Mouse (Mus musculus) gastrocnemius, adult 2 months (tissue): ENCODE results near the gene Abr. TPM values are rescaled to one million over a fixed set of nuclear protein-coding genes. Genes with fewer than 3 reads are reported as not detected.

Experiments used
- DNase-seq: peaks from one replicate; pipeline ENCODE4 v3.0.0; 2022
- H3K27ac ChIP-seq: fragments of 200-600 bp; 2 replicates; pipeline ENCODE4 v1.8.1; 2022; ENCODE audit warnings: mild to moderate bottlenecking
- H3K4me3 ChIP-seq: fragments of 200-600 bp; 2 replicates; pipeline ENCODE4 v1.8.1; 2022; ENCODE audit warnings: mild to moderate bottlenecking, moderate library complexity
- CTCF ChIP-seq: fragments of 200-600 bp; IDR thresholded peaks from 2 replicates; pipeline ENCODE4 v1.8.1; 2022; ENCODE audit warnings: antibody characterized with exemption, mild to moderate bottlenecking, moderate library complexity
- intact Hi-C: fragments of 180-260 bp; cut with DNase I; formaldehyde crosslinking; loops from one replicate; pipeline ENCODE4 v1.15.1; 2025
- long read RNA-seq, 2 experiments: library from polyadenylated mRNA; stranded (forward); transcript quantifications; one replicate each; pipeline ENCODE4 v2.0.0; 2021
- total RNA-seq, 2 experiments: library from RNA; stranded (reverse); gene quantifications; 2 replicates each; pipeline ENCODE4 v1.2.3; 2021

The Abr gene
- 10 to 100 TPM; 10.2 to 19.2 TPM for total RNA-seq
- long read RNA-seq, experiment 1, transcript Abr-205 (22 exons, 3,534 nt) = major isoform, 8 of 23 reads
- long read RNA-seq, experiment 1, partial matches to known transcripts = 4 of 23 reads
- long read RNA-seq, experiment 1, other reads (novel, unspliced or antisense) = 11 of 23 reads
- long read RNA-seq, experiment 2, partial matches to known transcripts = 0 of 13 reads
- long read RNA-seq, experiment 2, other reads (novel, unspliced or antisense) = 9 of 13 reads

DNA sequence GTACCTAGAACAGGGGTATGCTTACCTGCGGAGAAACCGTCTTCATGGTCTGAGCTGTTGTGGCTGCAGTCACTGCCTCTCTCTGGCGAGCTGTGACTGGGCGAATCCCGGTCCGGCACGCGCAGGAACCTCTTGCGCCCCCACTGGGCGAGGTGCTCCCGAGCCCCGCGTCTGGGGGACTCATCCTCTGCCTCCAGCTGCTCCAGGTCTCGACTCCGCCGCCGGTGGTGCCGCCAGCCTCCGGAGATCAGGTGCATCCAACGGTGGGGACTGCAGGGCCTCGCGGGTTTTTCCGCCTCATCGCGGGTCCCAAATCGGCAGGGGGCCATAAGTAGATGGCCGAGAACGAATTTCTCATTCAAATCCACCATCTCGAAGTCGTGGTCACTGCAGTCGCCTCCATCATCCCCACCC is at the start of gene Abr:
Abr (minus strand) TSS at position 163 of the 414 bp plus-strand sequence.
- peak; percentile 21; the same call in 1 of the 2 replicates for TF ChIP-seq CTCF
- H3K4me3 ChIP-seq = peak within 1 kb of the TSS; percentile 78
- peak within 1 kb of the TSS; percentile 16; the same call in 1 of the 2 replicates for H3K27ac ChIP-seq
- peak; percentile 43 for DNase-seq
- intact Hi-C loops = no loop called here

DNA sequence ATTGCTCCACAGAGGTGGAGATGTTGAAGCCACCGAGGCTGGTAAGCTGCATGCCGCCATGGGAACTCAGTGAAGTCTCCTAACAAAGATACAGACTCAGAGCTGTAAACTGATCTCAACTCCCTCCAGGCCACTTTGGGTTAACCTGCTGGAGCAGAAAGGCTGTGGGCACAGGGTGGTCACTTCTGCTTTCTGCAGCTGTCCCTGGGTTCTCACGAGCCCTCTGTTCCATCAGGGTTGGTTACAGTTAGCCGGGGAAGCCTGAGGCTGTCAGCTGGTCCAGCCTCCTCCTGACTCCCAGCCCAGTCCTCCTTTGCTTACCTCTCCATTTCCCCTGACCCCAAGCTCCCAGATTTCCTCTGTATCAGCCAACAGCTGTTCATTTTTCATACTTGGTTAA is 45.7 kb upstream of the Abr start:
- TF ChIP-seq CTCF = no peak
- no peak for DNase-seq
- Histone ChIP-seq H3K27ac (no peak overlapping the region), H3K4me3 (no peak overlapping the region)
- intact Hi-C loops = no loop called here

DNA sequence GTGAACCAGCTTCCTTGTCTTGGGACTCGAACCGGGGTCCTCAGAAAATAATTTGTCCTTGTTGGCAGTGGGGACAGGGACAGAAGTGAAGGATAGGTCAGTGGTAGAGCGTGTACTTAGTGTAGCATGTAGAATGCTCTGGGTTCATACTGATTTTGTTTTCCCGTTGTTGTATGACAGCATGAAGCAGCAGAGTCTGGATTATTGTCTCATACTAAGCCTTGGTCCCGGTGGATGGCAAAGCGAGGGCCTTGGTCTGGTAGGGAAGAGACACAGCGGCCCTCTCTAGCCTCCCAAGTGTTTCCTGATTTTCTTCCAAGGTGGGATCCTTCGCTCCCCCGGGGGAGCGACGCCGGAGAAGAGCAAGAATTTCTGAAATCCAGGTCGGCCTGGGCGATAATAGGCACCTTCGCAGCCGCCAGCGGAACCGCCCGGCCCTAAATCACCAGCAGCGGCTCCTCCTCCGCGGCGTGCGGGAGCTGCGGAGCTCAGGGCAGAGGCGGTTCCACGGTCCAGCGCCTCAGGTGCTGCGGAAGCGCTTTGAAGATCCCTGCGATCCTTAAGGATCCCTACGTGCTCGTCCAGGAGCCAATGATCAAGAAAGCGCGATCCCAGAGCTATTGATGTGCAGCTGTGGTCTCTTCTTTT is 44.0 kb upstream of the Abr start:
- H3K4me3 ChIP-seq = peak overlapping the region; percentile 56
- H3K27ac ChIP-seq = no peak overlapping the region
- intact Hi-C loops = no loop called here
- no peak for DNase-seq
- no peak for TF ChIP-seq CTCF

DNA sequence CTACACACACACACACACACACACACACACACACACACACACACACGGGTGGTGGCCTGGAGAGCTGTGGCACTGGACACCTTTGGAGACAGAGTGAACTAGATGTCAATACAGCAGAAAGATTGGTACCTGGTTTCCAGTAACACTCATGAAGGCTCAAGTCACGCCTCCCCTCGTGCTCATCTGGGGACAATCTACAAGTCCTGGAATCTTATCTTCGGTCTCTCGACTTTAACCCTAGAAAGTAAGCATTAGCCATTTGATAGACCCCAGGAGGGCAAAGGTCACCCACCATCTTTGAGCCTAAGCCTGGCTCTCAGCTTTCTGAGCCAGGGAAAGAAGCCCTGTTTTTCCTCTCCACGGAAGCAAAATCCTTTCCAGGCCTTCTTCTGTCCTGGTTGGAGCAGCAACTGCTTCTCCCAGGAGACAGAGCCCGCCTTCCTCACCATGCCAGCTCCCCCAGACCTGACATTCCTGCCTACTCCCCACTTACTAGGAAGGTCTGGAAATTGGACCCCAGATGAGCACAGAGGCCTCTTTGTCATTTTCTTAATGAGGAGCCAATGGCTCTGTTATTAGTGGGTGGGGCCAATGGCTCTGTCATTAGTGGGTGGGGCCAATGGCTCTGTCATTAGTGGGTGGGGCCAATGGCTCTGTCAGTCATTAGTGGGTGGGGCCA is 39.8 kb upstream of the Abr start:
- no peak for DNase-seq
- intact Hi-C loops = no loop called here
- no peak overlapping the region for H3K27ac ChIP-seq
- no peak overlapping the region for H3K4me3 ChIP-seq
- TF ChIP-seq CTCF = no peak

DNA sequence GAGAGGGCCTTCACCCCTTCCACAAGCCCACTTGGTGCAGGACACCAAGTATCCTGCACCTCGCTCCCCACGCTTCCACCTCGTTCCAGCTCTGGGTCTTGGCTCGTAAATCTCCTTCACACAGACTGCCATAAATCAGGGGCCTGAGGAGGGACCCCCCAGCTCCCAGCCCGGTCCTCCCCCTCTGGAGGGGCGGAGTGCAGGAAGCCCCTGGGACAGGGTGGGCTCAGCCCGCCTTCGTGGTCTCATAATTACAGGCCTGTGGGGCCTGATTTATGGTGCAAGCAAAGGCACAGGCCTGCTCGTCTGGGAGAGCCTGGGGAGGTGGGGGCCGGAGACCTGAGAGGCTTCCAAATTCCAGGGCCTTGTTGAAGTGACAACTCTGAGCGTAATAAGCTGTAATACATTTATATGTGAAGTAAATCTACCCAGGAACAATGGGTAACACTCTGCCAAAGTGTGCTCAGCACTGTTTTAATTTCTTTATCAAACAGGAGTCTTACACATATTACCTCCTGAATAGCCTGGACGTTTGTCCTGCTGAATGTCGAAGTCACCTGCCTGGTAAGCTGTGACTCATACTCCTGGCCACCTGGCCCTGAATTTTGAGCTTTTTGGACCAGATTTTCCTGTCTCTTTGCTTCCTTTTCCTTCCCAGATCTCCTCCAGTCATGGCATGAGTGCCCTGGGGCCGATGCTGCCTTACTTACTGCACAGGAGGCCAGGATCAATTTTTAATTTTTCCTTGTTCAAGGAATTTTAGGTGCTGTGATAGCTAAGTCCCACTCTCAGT is 37.2 kb upstream of the Abr start:
- H3K27ac ChIP-seq = no peak overlapping the region
- TF ChIP-seq CTCF = no peak
- DNase-seq = no peak
- intact Hi-C loops = no loop called here
- no peak overlapping the region for H3K4me3 ChIP-seq

DNA sequence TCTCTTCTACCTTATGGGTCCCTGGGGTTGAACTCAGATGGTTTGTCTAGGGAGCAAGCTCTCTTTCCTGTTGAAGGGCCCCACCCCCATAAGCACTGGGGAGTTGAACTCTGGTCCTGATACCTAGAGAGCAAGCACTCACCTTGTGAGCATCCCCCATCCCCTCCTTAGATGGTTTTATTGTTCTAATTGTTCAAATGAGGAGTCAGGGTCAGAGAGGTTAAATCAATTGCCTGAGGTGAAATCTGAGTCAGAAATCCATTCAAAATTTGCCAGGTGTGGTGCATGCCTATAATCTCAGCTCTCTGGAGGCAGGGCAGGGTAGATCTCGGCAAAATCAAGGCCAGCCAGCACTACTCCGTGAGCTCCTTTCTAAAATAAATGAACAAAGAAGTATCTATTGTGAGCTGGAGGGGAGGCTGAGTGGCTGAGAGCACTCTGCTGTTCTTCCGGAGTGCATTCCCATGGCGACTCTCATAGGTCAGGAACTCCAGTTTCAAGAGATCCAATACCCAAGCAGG is 35.4 kb upstream of the Abr start:
- H3K27ac ChIP-seq = no peak overlapping the region
- intact Hi-C loops = no loop called here
- no peak for TF ChIP-seq CTCF
- no peak for DNase-seq
- no peak overlapping the region for H3K4me3 ChIP-seq

DNA sequence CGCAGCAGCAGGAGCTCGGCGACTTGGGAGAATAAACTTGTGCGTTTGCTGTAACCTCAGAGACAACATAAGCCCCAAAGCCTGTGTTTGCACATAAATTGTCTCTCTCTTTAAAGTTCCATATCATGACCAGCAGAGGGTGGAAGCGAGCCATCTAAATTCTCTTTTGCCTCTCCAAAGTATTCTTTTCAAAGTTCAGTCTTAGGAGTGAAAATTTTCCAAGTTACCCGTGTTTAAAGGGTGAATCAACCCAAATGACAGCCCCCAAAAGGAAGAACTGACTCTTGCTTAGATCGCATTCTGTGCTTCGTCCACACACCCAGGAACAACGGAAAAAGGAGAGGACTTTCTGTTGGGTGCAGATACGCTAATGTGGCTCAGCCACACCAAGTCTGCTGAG is 33.0 kb upstream of the Abr start:
- DNase-seq = no peak
- H3K4me3 ChIP-seq = peak overlapping the region; percentile 52
- intact Hi-C loops = no loop called here
- no peak overlapping the region for H3K27ac ChIP-seq
- peak; percentile 62 for TF ChIP-seq CTCF

DNA sequence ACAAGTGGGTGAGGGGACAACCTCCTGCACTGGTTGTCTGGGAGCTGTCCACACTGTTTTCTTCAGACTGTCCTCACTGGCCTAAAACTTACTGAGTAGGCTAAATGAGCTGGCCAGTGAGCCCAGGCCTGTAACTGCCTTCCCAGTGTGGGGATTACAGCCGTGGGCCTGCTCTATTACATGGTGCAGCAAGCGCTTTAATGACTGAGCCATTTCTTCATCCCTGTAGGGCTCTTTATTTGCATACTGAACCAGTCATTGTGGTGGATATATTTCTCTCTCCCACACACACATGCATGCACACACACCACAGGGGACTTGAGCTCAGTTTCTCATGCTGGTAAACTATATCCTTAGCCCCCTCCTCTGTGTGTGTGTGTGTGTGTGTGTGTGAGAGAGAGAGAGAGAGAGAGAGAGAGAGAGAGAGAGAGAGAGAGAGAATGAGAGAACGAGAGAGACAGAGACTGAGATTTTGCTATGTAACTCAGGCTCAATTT is 30.8 kb upstream of the Abr start:
- intact Hi-C loops = no loop called here
- Histone ChIP-seq H3K4me3 (no peak overlapping the region), H3K27ac (no peak overlapping the region)
- DNase-seq = no peak
- no peak for TF ChIP-seq CTCF

DNA sequence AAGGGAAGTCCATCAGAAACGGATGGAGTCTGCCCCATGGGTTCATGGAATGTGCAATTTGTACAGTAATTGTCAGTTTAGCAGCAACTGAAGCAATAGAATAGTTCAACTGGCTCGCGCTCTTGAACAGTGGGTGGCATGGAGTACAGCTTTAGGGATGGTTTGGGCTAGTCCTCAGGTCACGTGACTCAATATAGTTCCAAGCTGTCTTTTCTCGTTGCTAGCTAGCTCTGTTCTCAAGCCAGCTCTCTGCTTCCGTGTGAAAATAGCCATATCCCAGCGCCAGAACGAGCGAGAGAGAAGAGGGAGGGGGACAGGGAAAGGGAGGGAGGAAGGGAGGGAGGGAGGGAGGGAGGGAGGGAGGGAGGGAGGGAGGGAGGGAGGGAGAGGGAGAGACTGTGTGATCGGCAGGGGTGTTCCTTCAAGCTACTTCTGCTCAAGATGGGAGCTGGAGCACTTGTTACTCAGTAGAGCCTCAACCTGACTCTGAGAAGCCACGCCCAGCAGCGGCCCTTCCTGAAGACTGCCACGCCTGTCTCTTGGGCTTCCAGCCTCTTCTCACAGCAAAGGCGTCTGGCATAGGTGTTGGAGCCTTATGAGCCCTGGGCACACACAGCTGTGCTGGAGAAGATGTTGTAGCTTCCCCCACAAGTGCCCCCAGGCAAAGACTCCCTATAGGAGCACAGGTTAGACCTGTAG is 28.9 kb upstream of the Abr start:
- Histone ChIP-seq H3K27ac (no peak overlapping the region), H3K4me3 (no peak overlapping the region)
- intact Hi-C loops = no loop called here
- TF ChIP-seq CTCF = no peak
- DNase-seq = no peak

DNA sequence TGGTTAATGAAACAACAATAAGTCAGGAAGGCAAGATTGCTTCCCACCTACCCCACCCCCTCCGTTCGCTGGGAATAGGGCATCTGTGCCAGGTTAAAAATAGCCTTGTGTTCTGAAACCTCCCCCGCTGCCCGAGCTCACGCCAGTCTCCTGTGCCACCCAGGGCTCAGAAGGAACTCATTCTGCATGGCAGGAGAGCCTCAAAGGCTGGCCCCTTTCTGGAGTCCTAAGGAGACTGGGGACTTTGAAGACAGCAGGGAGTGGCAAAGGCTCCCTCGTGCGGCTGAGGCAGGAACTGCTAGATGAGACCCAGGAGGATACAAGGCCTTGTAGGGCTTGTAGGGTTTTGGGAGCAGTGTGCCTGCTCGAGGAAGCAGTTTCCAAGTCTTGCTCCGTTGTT is 25.4 kb upstream of the Abr start:
- DNase-seq = peak; percentile 78
- Histone ChIP-seq H3K4me3 (peak overlapping the region; percentile 53), H3K27ac (0 out of 2 replicates have a peak overlapping the region, but pooled peaks have one; percentile 38)
- intact Hi-C loops = no loop called here
- TF ChIP-seq CTCF = peak; percentile 83

DNA sequence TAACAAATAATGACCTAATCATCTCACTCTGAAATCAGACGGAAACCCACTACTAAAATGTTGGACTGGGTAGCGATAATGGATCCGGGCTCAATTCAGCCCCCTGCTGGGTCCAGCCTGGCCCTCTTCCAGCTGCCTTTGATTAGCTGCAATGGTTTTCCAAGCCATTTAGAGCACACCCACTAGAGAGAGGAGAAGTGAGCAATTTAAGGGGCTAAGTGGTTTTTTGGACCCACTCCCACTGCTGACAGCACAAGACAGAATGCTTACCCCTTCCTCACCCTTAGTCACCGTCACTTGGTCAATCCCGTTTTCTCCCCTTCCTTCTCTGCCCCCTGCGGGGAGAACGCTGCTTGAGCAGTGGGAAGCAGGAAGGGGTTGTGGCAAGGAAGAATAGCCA is 24.9 kb upstream of the Abr start:
- intact Hi-C loops = no loop called here
- DNase-seq = no peak
- Histone ChIP-seq H3K4me3 (peak overlapping the region; percentile 53), H3K27ac (no peak overlapping the region)
- no peak for TF ChIP-seq CTCF

DNA sequence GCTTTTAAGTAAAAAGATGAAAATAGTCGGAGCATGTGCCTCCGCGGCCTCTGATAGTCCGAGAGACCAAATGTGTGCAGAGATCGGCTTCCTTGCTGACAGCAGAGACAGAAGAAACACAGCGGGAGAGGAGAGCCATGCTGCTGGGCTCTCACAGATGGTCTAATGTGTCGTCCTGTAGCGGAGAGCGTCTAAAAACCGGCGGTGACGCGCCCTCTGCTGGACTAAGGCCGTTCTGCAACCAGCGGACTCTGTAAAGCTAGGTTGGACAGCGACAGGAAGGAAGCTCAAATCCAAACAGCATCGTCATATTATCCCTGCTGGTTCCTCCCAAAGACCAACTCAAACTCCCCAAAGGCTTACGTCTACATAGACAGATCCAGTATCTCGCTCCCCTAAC is 23.8 kb upstream of the Abr start:
- peak overlapping the region; percentile 58 for H3K4me3 ChIP-seq
- peak; percentile 97 for TF ChIP-seq CTCF

More for the DNA sequence above, 23.8 kb upstream of the Abr start:
- peak; percentile 88 for DNase-seq
- intact Hi-C loops = loop anchor here (1.0 kb wide), 1 partner anchor 122 kb away; no protein-coding TSS in a partner anchor
- no peak overlapping the region for H3K27ac ChIP-seq
